Comparison of ENCODE assay signal across 20 mouse cellular contexts in the genomic region with DNA sequence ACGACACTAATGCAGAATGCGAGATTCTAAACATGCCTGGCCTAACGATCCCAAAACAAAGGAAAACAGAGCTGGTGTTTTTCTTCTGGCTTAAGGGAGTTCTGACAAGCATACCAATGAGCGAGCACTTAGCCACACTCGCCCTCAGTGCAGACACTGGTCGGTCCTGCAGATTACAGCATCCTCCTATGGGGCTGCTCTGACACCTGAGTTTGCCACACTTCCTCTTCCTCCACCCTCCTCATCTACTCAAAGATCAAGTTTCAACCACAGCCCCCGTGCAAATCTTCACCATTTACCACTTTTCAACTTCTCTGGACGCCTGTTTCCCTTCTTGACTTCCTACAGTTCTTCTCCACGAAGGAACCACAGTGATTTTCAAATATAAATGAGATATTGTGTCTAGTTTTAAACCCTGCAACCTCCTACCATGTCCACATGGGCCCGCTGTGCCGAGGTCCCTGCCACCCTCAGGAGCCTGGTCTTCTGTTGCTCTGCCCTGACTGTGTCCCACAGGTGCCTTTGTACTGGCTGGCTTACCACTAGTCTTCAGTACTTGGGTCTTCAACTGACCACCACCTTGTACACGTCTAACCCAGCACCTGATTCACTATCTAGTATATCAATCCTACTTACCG. TPM values are rescaled to one million over a fixed set of nuclear protein-coding genes. Genes with fewer than 3 reads are reported as not detected.
DNase-seq lines count a peak whose midpoint lies in the region; ATAC-seq lines count a peak whose summit lies in the region.
"Had no signal": no experiment of that assay in that cellular context is flagged by ENCODE, and none has a peak within 500 bp of the region (broad histone marks: within the 10 kb centered on the region; RNA-seq: fewer than 3 reads in every experiment).

No protein-coding gene starts in this region.

- H3K36me3 ChIP-seq in forebrain, embryonic 14.5 days (ENCODE audit: control insufficient read depth, insufficient read depth, low read length) = peaks cover 17% of the 10 kb centered on the region; the same call in 1 of the 2 replicates
- 0 out of 2 replicates have a peak, but pooled peaks cover 2% of the 10 kb centered on the region for H3K36me3 ChIP-seq in forebrain, embryonic 16.5 days (ENCODE audit: control insufficient read depth, insufficient read depth)
- H3K36me3 ChIP-seq in midbrain, embryonic 11.5 days (ENCODE audit: control insufficient read depth, insufficient read depth, low read length) = no peaks in the 10 kb centered on the region
- H3K36me3 ChIP-seq in midbrain, embryonic 16.5 days (ENCODE audit: control insufficient read depth, insufficient read depth, low read length) = peaks cover 5% of the 10 kb centered on the region
- peaks cover 37% of the 10 kb centered on the region for H3K36me3 ChIP-seq in embryonic facial prominence, embryonic 10.5 days (replicated peaks)
- H3K36me3 ChIP-seq in limb, embryonic 10.5 days = peaks cover 22% of the 10 kb centered on the region

- ATAC-seq in forebrain, embryonic 14.5 days = peak; percentile 54
- ATAC-seq in forebrain, embryonic 16.5 days = no peak
- ATAC-seq in midbrain, embryonic 11.5 days (ENCODE audit: low FRiP score) = peak; percentile 67; the same call in 1 of the 2 replicates
- ATAC-seq in midbrain, embryonic 16.5 days = no peak
- peak; percentile 54; the same call in 1 of the 2 replicates for ATAC-seq in common myeloid progenitor, adult 5-6 weeks (replicated peaks; ENCODE audit: low read depth, poor library complexity, severe bottlenecking)
- ATAC-seq: forebrain, postnatal 0 days had no signal

- H3K4me1 ChIP-seq in forebrain, embryonic 14.5 days (ENCODE audit: control insufficient read depth, insufficient read depth, low read length) = no peaks in the 10 kb centered on the region
- no peaks in the 10 kb centered on the region; the same call in 1 of the 2 replicates for H3K4me1 ChIP-seq in forebrain, embryonic 16.5 days (replicated peaks; ENCODE audit: control insufficient read depth, insufficient read depth, low read length)
- no peaks in the 10 kb centered on the region for H3K4me1 ChIP-seq in midbrain, embryonic 11.5 days (ENCODE audit: control insufficient read depth, insufficient read depth, low read length)
- H3K4me1 ChIP-seq in midbrain, embryonic 16.5 days (ENCODE audit: control insufficient read depth, insufficient read depth, low read length) = no peaks in the 10 kb centered on the region
- H3K4me1 ChIP-seq in embryonic facial prominence, embryonic 10.5 days = peaks cover 40% of the 10 kb centered on the region
- H3K4me1 ChIP-seq in limb, embryonic 10.5 days = peaks cover 22% of the 10 kb centered on the region
- H3K4me1 ChIP-seq: hindbrain, embryonic 15.5 days; liver, embryonic 13.5 days had no signal

- no peak overlapping the region for H3K27ac ChIP-seq in forebrain, embryonic 14.5 days (ENCODE audit: low read depth, low read length)
- no peak overlapping the region for H3K27ac ChIP-seq in forebrain, embryonic 16.5 days (ENCODE audit: low read length)
- no peak overlapping the region; the same call in 1 of the 2 replicates for H3K27ac ChIP-seq in midbrain, embryonic 11.5 days (ENCODE audit: low read depth, low read length)
- no peak overlapping the region for H3K27ac ChIP-seq in midbrain, embryonic 16.5 days (ENCODE audit: low read length)
- no peak overlapping the region for H3K27ac ChIP-seq in embryonic facial prominence, embryonic 10.5 days (replicated peaks)
- H3K27ac ChIP-seq in limb, embryonic 10.5 days = no peak overlapping the region
- H3K27ac ChIP-seq: hindbrain, embryonic 15.5 days; liver, embryonic 13.5 days; midbrain, embryonic 12.5 days; neural tube, embryonic 13.5 days had no signal

- no peak overlapping the region for H3K4me2 ChIP-seq in forebrain, embryonic 14.5 days (ENCODE audit: low read length)
- no peak overlapping the region for H3K4me2 ChIP-seq in forebrain, embryonic 16.5 days (ENCODE audit: low read length)
- no peak overlapping the region for H3K4me2 ChIP-seq in midbrain, embryonic 11.5 days
- no peak overlapping the region for H3K4me2 ChIP-seq in midbrain, embryonic 16.5 days (ENCODE audit: low read length)
- H3K4me2 ChIP-seq: hindbrain, embryonic 15.5 days; liver, embryonic 13.5 days; midbrain, embryonic 12.5 days; neural tube, embryonic 13.5 days had no signal

- H3K9ac ChIP-seq in forebrain, embryonic 14.5 days (ENCODE audit: low read length) = no peak overlapping the region
- H3K9ac ChIP-seq in forebrain, embryonic 16.5 days (replicated peaks; ENCODE audit: low read depth, low read length) = no peak overlapping the region
- H3K9ac ChIP-seq in midbrain, embryonic 11.5 days (ENCODE audit: low read length) = 0 out of 2 replicates have a peak overlapping the region, but pooled peaks have one; percentile 25
- no peak overlapping the region for H3K9ac ChIP-seq in midbrain, embryonic 16.5 days (ENCODE audit: low read depth, low read length)
- H3K9ac ChIP-seq: forebrain, postnatal 0 days; hindbrain, embryonic 15.5 days; liver, embryonic 13.5 days; midbrain, embryonic 12.5 days; neural tube, embryonic 13.5 days had no signal

- H3K9me3 ChIP-seq in forebrain, embryonic 14.5 days (replicated peaks; ENCODE audit: control insufficient read depth, low read length) = no peaks in the 10 kb centered on the region
- no peaks in the 10 kb centered on the region for H3K9me3 ChIP-seq in forebrain, embryonic 16.5 days (ENCODE audit: control insufficient read depth, low read length)
- no peaks in the 10 kb centered on the region for H3K9me3 ChIP-seq in midbrain, embryonic 11.5 days (ENCODE audit: control insufficient read depth, low read length)
- H3K9me3 ChIP-seq in midbrain, embryonic 16.5 days (replicated peaks; ENCODE audit: control insufficient read depth, low read length, poor library complexity, severe bottlenecking) = no peaks in the 10 kb centered on the region
- H3K9me3 ChIP-seq in embryonic facial prominence, embryonic 10.5 days = no peaks in the 10 kb centered on the region
- H3K9me3 ChIP-seq in limb, embryonic 10.5 days (replicated peaks) = no peaks in the 10 kb centered on the region
- H3K9me3 ChIP-seq: hindbrain, embryonic 15.5 days; liver, embryonic 13.5 days; midbrain, embryonic 12.5 days; neural tube, embryonic 13.5 days had no signal

- WGBS in forebrain, embryonic 14.5 days = 56% methylated on average over 13 of the region's 13 CpGs
- 60% methylated on average over 13 of the region's 13 CpGs for WGBS in forebrain, embryonic 16.5 days
- WGBS in midbrain, embryonic 11.5 days = 73% methylated on average over 13 of the region's 13 CpGs
- WGBS in midbrain, embryonic 16.5 days = 66% methylated on average over 13 of the region's 13 CpGs
- 65% methylated on average over 13 of the region's 13 CpGs for WGBS in embryonic facial prominence, embryonic 10.5 days
- 79% methylated on average over 13 of the region's 13 CpGs for WGBS in limb, embryonic 10.5 days

- no peak for DNase-seq in forebrain, embryonic 14.5 days (ENCODE audit: low spot score)
- no peak for DNase-seq in midbrain, embryonic 11.5 days (ENCODE audit: low spot score, missing footprints)
- peak; percentile 31 for DNase-seq in naive thymus-derived CD4-positive, alpha-beta T cell, adult 2 months (ENCODE audit: low read depth)
- DNase-seq in embryonic facial prominence, embryonic 10.5 days (ENCODE audit: low spot score) = no peak
- no peak for DNase-seq in limb, embryonic 10.5 days (ENCODE audit: low spot score)
- DNase-seq: adrenal gland, adult 2 months; cerebellum, adult 2 months; embryo, embryonic 11 days; forebrain, postnatal 0 days; gastrocnemius, postnatal 14 days; kidney, adult 8-10 months; kidney, postnatal 4 days; liver, embryonic 13.5 days; thymus, postnatal 4 days had no signal

- no peaks in the 10 kb centered on the region for H3K27me3 ChIP-seq in forebrain, embryonic 14.5 days (replicated peaks; ENCODE audit: control insufficient read depth, insufficient read depth, low read length)
- H3K27me3 ChIP-seq in forebrain, embryonic 16.5 days (replicated peaks; ENCODE audit: control insufficient read depth, insufficient read depth, low read length) = no peaks in the 10 kb centered on the region
- H3K27me3 ChIP-seq in midbrain, embryonic 11.5 days (ENCODE audit: control insufficient read depth, insufficient read depth, low read length) = no peaks in the 10 kb centered on the region
- H3K27me3 ChIP-seq in midbrain, embryonic 16.5 days (ENCODE audit: control insufficient read depth, insufficient read depth, low read depth, low read length) = no peaks in the 10 kb centered on the region
- no peaks in the 10 kb centered on the region for H3K27me3 ChIP-seq in embryonic facial prominence, embryonic 10.5 days (replicated peaks; ENCODE audit: low read depth, poor library complexity, severe bottlenecking)
- no peaks in the 10 kb centered on the region for H3K27me3 ChIP-seq in limb, embryonic 10.5 days (ENCODE audit: low read depth, poor library complexity, severe bottlenecking)
- H3K27me3 ChIP-seq: hindbrain, embryonic 15.5 days; liver, embryonic 13.5 days; midbrain, embryonic 12.5 days; neural tube, embryonic 13.5 days had no signal

- no peak overlapping the region for H3K4me3 ChIP-seq in forebrain, embryonic 14.5 days (ENCODE audit: low read depth, low read length)
- H3K4me3 ChIP-seq in forebrain, embryonic 16.5 days (replicated peaks; ENCODE audit: low read length) = no peak overlapping the region
- no peak overlapping the region for H3K4me3 ChIP-seq in midbrain, embryonic 11.5 days (ENCODE audit: low read depth, low read length)
- H3K4me3 ChIP-seq in midbrain, embryonic 16.5 days (ENCODE audit: low read depth, low read length) = no peak overlapping the region
- no peak overlapping the region for H3K4me3 ChIP-seq in embryonic facial prominence, embryonic 10.5 days
- no peak overlapping the region for H3K4me3 ChIP-seq in limb, embryonic 10.5 days
- H3K4me3 ChIP-seq: hindbrain, embryonic 15.5 days; liver, embryonic 13.5 days; midbrain, embryonic 12.5 days; neural tube, embryonic 13.5 days had no signal

RNA-seq across cellular contexts. Expression of gene Xxylt1, which starts 55.5 kb away (rescaled TPM):
- polyA plus RNA-seq in forebrain, embryonic 14.5 days (2014; fragmentation: Nextera tagmentation; extraction: Ambion mirVana) = 8.3 and 8.5 TPM in 2 replicates
- polyA plus RNA-seq in forebrain, embryonic 16.5 days (2015; fragmentation: Nextera tagmentation; extraction: Ambion mirVana) = 9.6 and 9.7 TPM in 2 replicates
- 11.7 and 12.7 TPM in 2 replicates for polyA plus RNA-seq in midbrain, embryonic 11.5 days (2014; fragmentation: Nextera tagmentation; extraction: Ambion mirVana)
- 12.4 and 13.7 TPM in 2 replicates for polyA plus RNA-seq in midbrain, embryonic 16.5 days (2015; fragmentation: Nextera tagmentation; extraction: Ambion mirVana)
- 10.3 and 11.6 TPM in 2 replicates for total RNA-seq in common myeloid progenitor, adult 5-6 weeks (2017)
- polyA plus RNA-seq in embryonic facial prominence, embryonic 10.5 days (2016; fragmentation: Nextera tagmentation; extraction: Ambion mirVana) = 14.5 and 16.3 TPM in 2 replicates
- polyA plus RNA-seq in limb, embryonic 10.5 days (2016; fragmentation: Nextera tagmentation; extraction: Ambion mirVana) = 16.4 and 16.6 TPM in 2 replicates

Comparison
In these comparisons a context has a peak if more than half of its experiments do, and no peak if none do; other contexts are left out.
1. ATAC-seq: peak in forebrain, embryonic 14.5 days (single experiment), midbrain, embryonic 11.5 days (single experiment) and common myeloid progenitor, adult 5-6 weeks (single experiment); none in forebrain, embryonic 16.5 days (single experiment) and midbrain, embryonic 16.5 days (single experiment).